Mouse (Mus musculus): Measurements from ENCODE around the gene Nek5. TPM values are rescaled to one million over a fixed set of nuclear protein-coding genes. Genes with fewer than 3 reads are reported as not detected.

Nek5 gene
- polyA plus RNA-seq, 1 experiment from 2014 or later, result 3.4 TPM

- DNase-seq (ENCODE audit: low read depth, low spot score) (no peak), ATAC-seq (no peak)
- POLR2A ChIA-PET, result no interaction called here
- peak; percentile 47 for TF ChIP-seq CTCF (IDR thresholded peaks at IDR 0.05)
- H3K27me3 ChIP-seq, result no peaks in the 10 kb centered on the region
- CTCF ChIA-PET, result interaction anchor here (1.6 kb wide), 1 partner anchor 19 kb away, joined by 5 read pairs; no protein-coding TSS in a partner anchor
- in situ Hi-C loops (cut with MboI; ENCODE audit: low pct_unique_long_range_greater_than_20kb), result no loop called here
Measured at GRCm38 (mm10) chr8:22091568-22091967, 33.3 kb downstream of the Nek5 start.

GRCm38 (mm10) chr8:22089226-22089625 lies 35.6 kb downstream of the Nek5 start:
- DNase-seq (ENCODE audit: low read depth, low spot score) (no peak), ATAC-seq (no peak)
- in situ Hi-C loops (cut with MboI; ENCODE audit: low pct_unique_long_range_greater_than_20kb), result no loop called here
- H3K27me3 ChIP-seq, result no peaks in the 10 kb centered on the region
- CTCF ChIA-PET, result interaction anchor here (1.4 to 1.7 kb wide), 2 partner anchors 12 to 31 kb away, joined by 3 read pairs; no protein-coding TSS in a partner anchor
- TF ChIP-seq CTCF (IDR thresholded peaks at IDR 0.05), result no peak
- POLR2A ChIA-PET, result no interaction called here

GRCm38 (mm10) chr8:22079313-22080007 lies 45.4 kb downstream of the Nek5 start:
- in situ Hi-C loops (cut with MboI; ENCODE audit: low pct_unique_long_range_greater_than_20kb), result no loop called here
- no peak for ATAC-seq

GRCm38 (mm10) chr8:22061126-22061525 lies 63.7 kb downstream of the Nek5 start:
- no peak for DNase-seq (ENCODE audit: low read depth, low spot score)
- POLR2A ChIA-PET, result no interaction called here
- H3K27me3 ChIP-seq, result peaks cover 33% of the 10 kb centered on the region
- no peak for TF ChIP-seq CTCF (IDR thresholded peaks at IDR 0.05)
- ATAC-seq, result no peak
- in situ Hi-C loops (cut with MboI; ENCODE audit: low pct_unique_long_range_greater_than_20kb), result loop anchor here (5.0 kb wide), 1 partner anchor 111 kb away; no protein-coding TSS in a partner anchor
- CTCF ChIA-PET, result interaction anchor here (1.4 to 1.6 kb wide), 2 partner anchors 11 to 105 kb away, joined by 3 to 4 read pairs; partner anchors contain the start of gene Nek3

More at GRCm38 (mm10) chr8:22079313-22080007, 45.4 kb downstream of the Nek5 start:
- TF ChIP-seq CTCF (IDR thresholded peaks at IDR 0.05), result no peak
- no peaks in the 10 kb centered on the region for H3K27me3 ChIP-seq
- DNase-seq (ENCODE audit: low read depth, low spot score), result no peak
- ChIA-PET CTCF (interaction anchor here (1.3 kb wide), 1 partner anchor 10 kb away, joined by 3 read pairs; no protein-coding TSS in a partner anchor), POLR2A (no interaction called here)

GRCm38 (mm10) chr8:22060446-22060889 lies 64.4 kb downstream of the Nek5 start, which contains the start of gene Alg11:
Alg11 (plus strand) TSS chr8:22060721.
- ChIA-PET CTCF (interaction anchor here (1.4 to 1.6 kb wide), 2 partner anchors 12 to 106 kb away, joined by 3 to 4 read pairs; partner anchors contain the start of gene Nek3), POLR2A (no interaction called here)
- H3K27me3 ChIP-seq, result peaks cover 33% of the 10 kb centered on the region
- peak; percentile 60 for DNase-seq (ENCODE audit: low read depth, low spot score)
- in situ Hi-C loops (cut with MboI; ENCODE audit: low pct_unique_long_range_greater_than_20kb), result loop anchor here (5.0 kb wide), 1 partner anchor 112 kb away; no protein-coding TSS in a partner anchor
- peak; percentile 100 for ATAC-seq
- no peak for TF ChIP-seq CTCF (IDR thresholded peaks at IDR 0.05)

- ChIA-PET POLR2A (no interaction called here), CTCF (interaction anchor here (0.9 to 1.4 kb wide), 2 partner anchors 66 to 106 kb away, joined by 3 to 4 read pairs; partner anchors contain the start of gene Nek3)
- DNase-seq (ENCODE audit: low read depth, low spot score), result no peak
- peak; percentile 55 for ATAC-seq
- TF ChIP-seq CTCF (IDR thresholded peaks at IDR 0.05), result no peak
- in situ Hi-C loops (cut with MboI; ENCODE audit: low pct_unique_long_range_greater_than_20kb), result loop anchor here (5.0 kb wide), 1 partner anchor 112 kb away; no protein-coding TSS in a partner anchor
- peaks cover 33% of the 10 kb centered on the region for H3K27me3 ChIP-seq
Measured at GRCm38 (mm10) chr8:22059821-22060445, 64.9 kb downstream of the Nek5 start, which contains the start of gene Atp7b. Atp7b (minus strand) TSS chr8:22060305.

GRCm38 (mm10) chr8:22059153-22059738 lies 65.6 kb downstream of the Nek5 start:
- TF ChIP-seq CTCF (IDR thresholded peaks at IDR 0.05), result no peak
- CTCF ChIA-PET, result interaction anchor here (0.9 kb wide), 1 partner anchor 67 kb away, joined by 3 read pairs; no protein-coding TSS in a partner anchor
- POLR2A ChIA-PET, result no interaction called here
- no peak for ATAC-seq
- in situ Hi-C loops (cut with MboI; ENCODE audit: low pct_unique_long_range_greater_than_20kb), result no loop called here
- DNase-seq (ENCODE audit: low read depth, low spot score), result no peak
- peaks cover 33% of the 10 kb centered on the region for H3K27me3 ChIP-seq

- TF ChIP-seq CTCF (IDR thresholded peaks at IDR 0.05), result no peak
- ATAC-seq, result no peak
- peaks cover 33% of the 10 kb centered on the region for H3K27me3 ChIP-seq
- ChIA-PET CTCF (no interaction called here), POLR2A (no interaction called here)
- no peak for DNase-seq (ENCODE audit: low read depth, low spot score)
- in situ Hi-C loops (cut with MboI; ENCODE audit: low pct_unique_long_range_greater_than_20kb), result no loop called here
Measured at GRCm38 (mm10) chr8:22058368-22058767, 66.5 kb downstream of the Nek5 start.

GRCm38 (mm10) chr8:22056850-22057249 lies 68.0 kb downstream of the Nek5 start:
- in situ Hi-C loops (cut with MboI; ENCODE audit: low pct_unique_long_range_greater_than_20kb), result no loop called here
- CTCF ChIA-PET, result no interaction called here
- DNase-seq (ENCODE audit: low read depth, low spot score) (no peak), ATAC-seq (no peak)
- POLR2A ChIA-PET, result no interaction called here
- peaks cover 37% of the 10 kb centered on the region for H3K27me3 ChIP-seq
- no peak for TF ChIP-seq CTCF (IDR thresholded peaks at IDR 0.05)

GRCm38 (mm10) chr8:22055492-22055877 lies 69.4 kb downstream of the Nek5 start:
- TF ChIP-seq CTCF (IDR thresholded peaks at IDR 0.05), result no peak
- in situ Hi-C loops (cut with MboI; ENCODE audit: low pct_unique_long_range_greater_than_20kb), result no loop called here
- DNase-seq (ENCODE audit: low read depth, low spot score) (no peak), ATAC-seq (no peak)
- ChIA-PET CTCF (no interaction called here), POLR2A (no interaction called here)
- peaks cover 46% of the 10 kb centered on the region for H3K27me3 ChIP-seq

Measured in Patski (cell line).